Mouse (Mus musculus) small intestine, adult 10 weeks (tissue): ENCODE measurements around the gene Gm6502. TPM values are rescaled to one million over a fixed set of nuclear protein-coding genes. Genes with fewer than 3 reads are reported as not detected.

ENCODE experiments used
- polyA plus RNA-seq: library from polyadenylated mRNA; stranded (reverse); fragments of 350-450 nt; fragmentation: Illumina TruSeq; extraction: RNeasy Lipid Tissue Mini Kit (QIAGEN cat#74804); gene quantifications from one replicate; pipeline ENCODE4 v1.2.3, GENCODE M21; 2014; ENCODE audit warnings: low replicate concordance

Gm6502 gene
- polyA plus RNA-seq = not detected

DNA sequence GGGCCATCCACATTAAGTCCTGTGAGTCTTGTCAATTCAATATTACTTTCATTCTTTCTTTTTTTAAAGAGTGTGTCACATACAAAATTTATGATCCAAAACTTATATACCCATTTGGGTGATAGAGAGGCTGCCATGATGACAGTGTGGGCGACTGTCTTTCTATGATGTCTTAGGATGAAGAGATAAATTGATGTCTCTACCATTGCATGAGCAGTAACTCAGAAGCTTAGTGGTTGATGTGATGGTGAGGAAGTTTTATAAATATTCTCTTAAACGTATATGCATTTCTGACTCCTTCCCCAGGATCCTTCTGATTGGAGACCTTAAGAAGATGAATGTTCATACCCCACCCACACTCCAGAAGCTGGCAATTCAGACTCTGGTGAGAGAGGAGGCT, at the start of gene Gm6502:
Gm6502 (plus strand) TSS at position 301 of the 400 bp plus-strand sequence.

DNA sequence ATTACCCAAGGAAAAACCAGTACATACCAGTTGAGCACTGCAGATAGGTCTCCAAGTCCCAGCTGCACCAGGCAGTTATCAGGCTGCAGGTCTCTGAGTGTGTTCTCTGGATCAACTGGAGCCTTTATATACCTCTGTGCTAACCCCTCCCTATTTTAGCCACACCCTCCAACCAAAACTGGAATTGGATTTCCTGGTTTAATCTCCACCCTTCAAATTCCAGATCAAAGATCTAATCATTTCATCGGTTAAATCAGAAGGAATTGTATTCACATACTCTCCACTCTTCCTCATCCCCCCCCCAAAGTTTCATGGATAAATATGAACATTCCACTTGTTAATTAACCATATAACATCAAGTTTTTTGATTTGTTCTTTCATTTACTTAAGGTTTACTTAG, 7.5 kb upstream of the Gm6502 start, which contains the start of gene A430089I19Rik:
A430089I19Rik (minus strand) TSS at position 101 of the 400 bp plus-strand sequence.

DNA sequence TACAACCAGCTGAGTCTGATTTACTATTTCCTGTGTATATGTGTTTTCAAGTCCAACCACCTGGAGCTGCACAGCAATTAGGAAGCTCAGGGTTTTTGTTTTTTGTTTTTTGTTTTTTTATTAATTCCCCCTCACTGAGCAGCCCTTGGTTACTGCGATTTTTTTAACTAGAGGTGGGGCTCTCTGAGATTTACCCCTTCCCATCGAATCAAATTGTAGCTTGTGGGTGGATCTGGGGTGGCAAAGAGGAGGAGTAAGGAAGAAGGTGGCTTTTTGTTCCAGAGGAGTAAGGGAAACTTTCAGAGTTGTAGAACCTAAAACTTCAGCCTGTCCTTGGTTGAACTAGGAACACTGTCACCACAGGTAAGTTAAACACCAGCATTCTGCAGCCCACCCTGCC, 25.2 kb downstream of the Gm6502 start, which contains the start of gene AA792892:
AA792892 (plus strand) TSS at position 301 of the 400 bp plus-strand sequence.

Other genes starting within 250 kb of the Gm6502 start
- gene BC061212, start 243.9 kb upstream of the Gm6502 start, polyA plus RNA-seq = not detected
- not detected for gene Gm6351, start 238.1 kb upstream of the Gm6502 start, polyA plus RNA-seq
- not detected for gene Gm3106, start 96.4 kb upstream of the Gm6502 start, polyA plus RNA-seq
- not detected for gene A430089I19Rik, start 7.6 kb upstream of the Gm6502 start, polyA plus RNA-seq
- 1.7 TPM for gene AA792892, start 25.3 kb downstream of the Gm6502 start, polyA plus RNA-seq
- gene Gm7682, start 131.3 kb downstream of the Gm6502 start, polyA plus RNA-seq = not detected
- not detected for gene Gm3139, start 211.9 kb downstream of the Gm6502 start, polyA plus RNA-seq